In genomic region chr11:116625081-116626000, GRCm38 (mm10) we compare ENCODE assay signal across 8 mouse cellular contexts. TPM values are rescaled to one million over a fixed set of nuclear protein-coding genes. Genes with fewer than 3 reads are reported as not detected.
DNase-seq lines count a peak whose midpoint lies in the region; ATAC-seq and TF ChIP-seq lines count a peak whose summit lies in the region.

No protein-coding gene starts in this region.

- H3K9me3 ChIP-seq in intestine, postnatal 0 days (ENCODE audit: control insufficient read depth) = no peaks in the 10 kb centered on the region
- H3K9me3 ChIP-seq in intestine, embryonic 15.5 days = no peaks in the 10 kb centered on the region
- H3K9me3 ChIP-seq in heart, embryonic 16.5 days (replicated peaks; ENCODE audit: control insufficient read depth, low read length) = no peaks in the 10 kb centered on the region

- no peaks in the 10 kb centered on the region for H3K27me3 ChIP-seq in intestine, postnatal 0 days (replicated peaks; ENCODE audit: control insufficient read depth, insufficient read depth, low read length)
- 0 out of 2 replicates have a peak, but pooled peaks cover 5% of the 10 kb centered on the region for H3K27me3 ChIP-seq in intestine, embryonic 15.5 days (replicated peaks)
- H3K27me3 ChIP-seq in heart, embryonic 16.5 days (ENCODE audit: control insufficient read depth, insufficient read depth, low read length) = no peaks in the 10 kb centered on the region

- peak; percentile 80 for TF ChIP-seq CTCF in intestine, postnatal 0 days (IDR thresholded peaks at IDR 0.05; ENCODE audit: low read depth)

- H3K4me2 ChIP-seq in intestine, postnatal 0 days (replicated peaks; ENCODE audit: low read depth) = no peak overlapping the region
- H3K4me2 ChIP-seq in intestine, embryonic 15.5 days (replicated peaks) = no peak overlapping the region
- H3K4me2 ChIP-seq in heart, embryonic 16.5 days (ENCODE audit: low read depth, low read length) = peak overlapping the region; percentile 20; the same call in 1 of the 2 replicates

- H3K9ac ChIP-seq in intestine, postnatal 0 days (ENCODE audit: low read depth, low read length) = no peak overlapping the region
- no peak overlapping the region for H3K9ac ChIP-seq in intestine, embryonic 15.5 days
- no peak overlapping the region for H3K9ac ChIP-seq in heart, embryonic 16.5 days (ENCODE audit: low read length)

- H3K27ac ChIP-seq in intestine, postnatal 0 days (ENCODE audit: low read depth, low read length) = no peak overlapping the region
- no peak overlapping the region for H3K27ac ChIP-seq in intestine, embryonic 15.5 days
- H3K27ac ChIP-seq in heart, embryonic 16.5 days (ENCODE audit: low read length) = peak overlapping the region; percentile 53

- WGBS in intestine, postnatal 0 days = 71% methylated on average over 17 of the region's 17 CpGs
- WGBS in intestine, embryonic 15.5 days = 75% methylated on average over 17 of the region's 17 CpGs
- 59% methylated on average over 17 of the region's 17 CpGs for WGBS in heart, embryonic 16.5 days

- H3K4me1 ChIP-seq in intestine, postnatal 0 days (replicated peaks; ENCODE audit: control insufficient read depth, insufficient read depth, low read length) = peaks cover 14% of the 10 kb centered on the region
- peaks cover 40% of the 10 kb centered on the region for H3K4me1 ChIP-seq in intestine, embryonic 15.5 days (replicated peaks)
- peaks cover 58% of the 10 kb centered on the region for H3K4me1 ChIP-seq in heart, embryonic 16.5 days (ENCODE audit: control insufficient read depth, insufficient read depth, low read length)

- DNase-seq in adipocyte (ENCODE audit: low spot score) = peak; percentile 57
- peak; percentile 83 for DNase-seq in thymus, postnatal 4 days
- no peak for DNase-seq in frontal cortex, postnatal 10 days (ENCODE audit: low spot score in 2 of 2)

- ATAC-seq in intestine, postnatal 0 days = no peak
- no peak for ATAC-seq in intestine, embryonic 15.5 days
- peak; percentile 10 for ATAC-seq in CD4-positive, CD25-positive, alpha-beta regulatory T cell, adult 4 months
- ATAC-seq in heart, embryonic 16.5 days (replicated peaks; ENCODE audit: extremely low read depth, insufficient read depth, low FRiP score) = no peak
- ATAC-seq in megakaryocyte-erythroid progenitor cell, adult 5-6 weeks (replicated peaks; ENCODE audit: low FRiP score, low TSS enrichment, poor library complexity, severe bottlenecking) = 0 out of 2 replicates have a peak, but pooled peaks have one; percentile 24

- no peaks in the 10 kb centered on the region for H3K36me3 ChIP-seq in intestine, postnatal 0 days (ENCODE audit: control insufficient read depth, insufficient read depth)
- no peaks in the 10 kb centered on the region for H3K36me3 ChIP-seq in intestine, embryonic 15.5 days
- H3K36me3 ChIP-seq in heart, embryonic 16.5 days (ENCODE audit: control insufficient read depth, insufficient read depth) = no peaks in the 10 kb centered on the region

- H3K4me3 ChIP-seq in intestine, postnatal 0 days (ENCODE audit: low read depth, low read length) = no peak overlapping the region
- no peak overlapping the region for H3K4me3 ChIP-seq in intestine, embryonic 15.5 days (replicated peaks)
- H3K4me3 ChIP-seq in heart, embryonic 16.5 days (ENCODE audit: low read length) = no peak overlapping the region

RNA-seq across cellular contexts. Expression of gene Rhbdf2, which starts 1.5 kb away (rescaled TPM):
- 7.6 and 8.4 TPM in 2 replicates for polyA plus RNA-seq in intestine, postnatal 0 days (2015; fragmentation: Nextera tagmentation; extraction: Ambion mirVana)
- polyA plus RNA-seq in intestine, embryonic 15.5 days (2015; fragmentation: Nextera tagmentation; extraction: Ambion mirVana) = 8.4 and 8.9 TPM in 2 replicates
- 1 to 10 TPM; 3.3 to 4.3 TPM for polyA plus RNA-seq in CD4-positive, CD25-positive, alpha-beta regulatory T cell, adult 4 months (2017; shearing (Covaris generic))
- 9.9 and 10.3 TPM in 2 replicates for polyA plus RNA-seq in heart, embryonic 16.5 days (2015; fragmentation: Nextera tagmentation; extraction: Ambion mirVana)
- total RNA-seq in megakaryocyte-erythroid progenitor cell, adult 5-6 weeks (2014; fragmentation: Nextera tagmentation) = 4.1 and 6.1 TPM in 2 replicates
- total RNA-seq in megakaryocyte-erythroid progenitor cell, adult 5-6 weeks (2017) = 1.3 and 3.3 TPM in 2 replicates

RNA-seq across cellular contexts. Expression of gene Prcd, which starts 28.0 kb away (rescaled TPM):
- 0.84 and 1.1 TPM in 2 replicates for polyA plus RNA-seq in intestine, postnatal 0 days (2015; fragmentation: Nextera tagmentation; extraction: Ambion mirVana)
- polyA plus RNA-seq in intestine, embryonic 15.5 days (2015; fragmentation: Nextera tagmentation; extraction: Ambion mirVana) = 1.0 and 1.3 TPM in 2 replicates
- not detected for polyA plus RNA-seq in CD4-positive, CD25-positive, alpha-beta regulatory T cell, adult 4 months (2017; shearing (Covaris generic))
- polyA plus RNA-seq in heart, embryonic 16.5 days (2015; fragmentation: Nextera tagmentation; extraction: Ambion mirVana) = 1.7 and 2.5 TPM in 2 replicates
- 2.1 TPM in 1 of 2 replicates, not detected in the other for total RNA-seq in megakaryocyte-erythroid progenitor cell, adult 5-6 weeks (2014; fragmentation: Nextera tagmentation)
- not detected in 2 replicates for total RNA-seq in megakaryocyte-erythroid progenitor cell, adult 5-6 weeks (2017)

RNA-seq across cellular contexts. Expression of gene Cygb, which starts 28.8 kb away (rescaled TPM):
- polyA plus RNA-seq in intestine, postnatal 0 days (2015; fragmentation: Nextera tagmentation; extraction: Ambion mirVana) = 17.5 and 20.2 TPM in 2 replicates
- polyA plus RNA-seq in intestine, embryonic 15.5 days (2015; fragmentation: Nextera tagmentation; extraction: Ambion mirVana) = 12.5 and 12.9 TPM in 2 replicates
- polyA plus RNA-seq in CD4-positive, CD25-positive, alpha-beta regulatory T cell, adult 4 months (2017; shearing (Covaris generic)) = not detected
- 11.6 and 12.3 TPM in 2 replicates for polyA plus RNA-seq in heart, embryonic 16.5 days (2015; fragmentation: Nextera tagmentation; extraction: Ambion mirVana)
- total RNA-seq in megakaryocyte-erythroid progenitor cell, adult 5-6 weeks (2014; fragmentation: Nextera tagmentation) = not detected in 2 replicates
- total RNA-seq in megakaryocyte-erythroid progenitor cell, adult 5-6 weeks (2017) = not detected in 2 replicates

RNA-seq across cellular contexts. Expression of gene Aanat, which starts 39.1 kb away (rescaled TPM):
- not detected in 2 replicates for polyA plus RNA-seq in intestine, postnatal 0 days (2015; fragmentation: Nextera tagmentation; extraction: Ambion mirVana)
- not detected in 2 replicates for polyA plus RNA-seq in intestine, embryonic 15.5 days (2015; fragmentation: Nextera tagmentation; extraction: Ambion mirVana)
- polyA plus RNA-seq in CD4-positive, CD25-positive, alpha-beta regulatory T cell, adult 4 months (2017; shearing (Covaris generic)) = not detected
- not detected in 2 replicates for polyA plus RNA-seq in heart, embryonic 16.5 days (2015; fragmentation: Nextera tagmentation; extraction: Ambion mirVana)
- not detected in 2 replicates for total RNA-seq in megakaryocyte-erythroid progenitor cell, adult 5-6 weeks (2014; fragmentation: Nextera tagmentation)
- not detected in 2 replicates for total RNA-seq in megakaryocyte-erythroid progenitor cell, adult 5-6 weeks (2017)

RNA-seq across cellular contexts. Expression of gene Ube2o, which starts 44.1 kb away (rescaled TPM):
- 3.7 and 4.8 TPM in 2 replicates for polyA plus RNA-seq in intestine, postnatal 0 days (2015; fragmentation: Nextera tagmentation; extraction: Ambion mirVana)
- polyA plus RNA-seq in intestine, embryonic 15.5 days (2015; fragmentation: Nextera tagmentation; extraction: Ambion mirVana) = 8.4 and 8.8 TPM in 2 replicates
- polyA plus RNA-seq in CD4-positive, CD25-positive, alpha-beta regulatory T cell, adult 4 months (2017; shearing (Covaris generic)) = 1 to 10 TPM; 1.1 to 3.5 TPM
- 5.5 and 6.9 TPM in 2 replicates for polyA plus RNA-seq in heart, embryonic 16.5 days (2015; fragmentation: Nextera tagmentation; extraction: Ambion mirVana)
- total RNA-seq in megakaryocyte-erythroid progenitor cell, adult 5-6 weeks (2014; fragmentation: Nextera tagmentation) = 9.2 and 28.8 TPM in 2 replicates
- total RNA-seq in megakaryocyte-erythroid progenitor cell, adult 5-6 weeks (2017) = 4.6 and 22.6 TPM in 2 replicates

Comparison
In these comparisons a context has a peak if more than half of its experiments do, and no peak if none do; other contexts are left out.
1. ATAC-seq: peak in CD4-positive, CD25-positive, alpha-beta regulatory T cell, adult 4 months (single experiment) and megakaryocyte-erythroid progenitor cell, adult 5-6 weeks (single experiment); none in intestine, postnatal 0 days (single experiment), intestine, embryonic 15.5 days (single experiment) and heart, embryonic 16.5 days (single experiment).
2. DNase-seq: peak in adipocyte (single experiment) and thymus, postnatal 4 days (single experiment); none in frontal cortex, postnatal 10 days (0 of 2).
3. RNA of gene Cygb, which starts 28.8 kb away (polyA plus RNA-seq): 17.5 to 20.2 TPM in intestine, postnatal 0 days, 12.5 to 12.9 TPM in intestine, embryonic 15.5 days and 11.6 to 12.3 TPM in heart, embryonic 16.5 days; not detected in CD4-positive, CD25-positive, alpha-beta regulatory T cell, adult 4 months; every median in the first group is over 10 times any median in the second.